Mouse (Mus musculus) adrenal gland, postnatal 25 days (tissue): ENCODE data around the gene Nbea. TPM values are rescaled to one million over a fixed set of nuclear protein-coding genes. Genes with fewer than 3 reads are reported as not detected.

Experiments used
- DNase-seq: peaks from one replicate; pipeline ENCODE4 v3.0.0; 2021; ENCODE audit warnings: mixed read lengths
- total RNA-seq: library from RNA; stranded (reverse); gene quantifications from 2 replicates; pipeline ENCODE4 v1.2.3, GENCODE M21; 2021

Gene Nbea
- total RNA-seq, 1 experiment from 2014 or later, result 29.4 TPM

DNA sequence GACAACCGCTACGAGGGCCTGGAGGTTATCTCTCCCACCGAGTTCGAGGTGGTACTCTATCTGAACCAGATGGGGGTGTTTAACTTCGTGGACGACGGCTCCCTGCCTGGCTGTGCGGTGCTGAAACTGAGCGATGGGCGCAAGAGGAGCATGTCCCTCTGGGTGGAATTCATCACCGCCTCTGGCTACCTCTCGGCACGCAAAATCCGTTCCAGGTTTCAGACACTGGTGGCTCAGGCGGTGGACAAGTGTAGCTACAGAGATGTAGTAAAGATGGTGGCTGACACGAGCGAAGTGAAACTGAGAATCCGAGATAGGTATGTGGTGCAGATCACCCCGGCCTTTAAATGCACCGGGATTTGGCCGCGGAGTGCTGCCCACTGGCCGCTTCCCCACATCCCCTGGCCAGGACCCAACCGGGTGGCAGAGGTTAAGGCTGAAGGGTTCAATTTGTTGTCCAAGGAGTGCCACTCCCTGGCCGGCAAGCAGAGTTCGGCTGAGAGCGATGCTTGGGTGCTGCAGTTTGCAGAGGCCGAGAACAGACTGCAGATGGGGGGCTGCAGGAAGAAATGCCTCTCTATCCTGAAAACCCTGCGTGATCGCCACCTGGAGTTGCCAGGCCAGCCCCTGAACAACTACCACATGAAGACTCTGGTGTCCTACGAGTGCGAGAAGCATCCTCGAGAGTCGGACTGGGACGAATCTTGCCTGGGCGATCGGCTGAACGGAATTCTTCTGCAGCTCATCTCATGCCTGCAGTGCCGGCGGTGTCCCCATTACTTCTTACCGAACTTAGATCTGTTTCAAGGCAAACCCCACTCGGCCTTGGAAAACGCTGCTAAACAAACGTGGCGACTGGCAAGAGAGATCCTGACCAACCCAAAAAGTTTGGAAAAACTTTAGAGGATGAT is 400.1 kb downstream of the Nbea start:
- DNase-seq, result peak; percentile 25

DNA sequence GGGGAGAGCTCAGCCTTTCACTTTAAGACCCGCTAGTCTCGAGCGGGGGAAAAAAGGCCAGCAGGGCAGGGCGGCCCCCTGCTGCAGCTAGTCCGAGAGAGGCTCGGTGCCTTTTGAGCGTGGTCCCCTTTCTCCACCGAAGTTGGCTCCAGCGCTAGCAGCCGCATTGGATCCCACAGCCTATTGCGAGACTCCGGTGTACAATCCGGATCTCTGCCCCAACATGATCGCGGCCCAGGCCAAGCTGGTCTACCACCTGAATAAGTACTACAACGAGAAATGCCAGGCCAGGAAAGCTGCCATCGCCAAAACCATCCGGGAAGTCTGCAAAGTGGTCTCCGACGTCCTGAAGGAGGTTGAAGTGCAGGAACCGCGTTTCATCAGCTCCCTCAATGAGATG is 400.7 kb downstream of the Nbea start:
- peak; percentile 14 for DNase-seq

DNA sequence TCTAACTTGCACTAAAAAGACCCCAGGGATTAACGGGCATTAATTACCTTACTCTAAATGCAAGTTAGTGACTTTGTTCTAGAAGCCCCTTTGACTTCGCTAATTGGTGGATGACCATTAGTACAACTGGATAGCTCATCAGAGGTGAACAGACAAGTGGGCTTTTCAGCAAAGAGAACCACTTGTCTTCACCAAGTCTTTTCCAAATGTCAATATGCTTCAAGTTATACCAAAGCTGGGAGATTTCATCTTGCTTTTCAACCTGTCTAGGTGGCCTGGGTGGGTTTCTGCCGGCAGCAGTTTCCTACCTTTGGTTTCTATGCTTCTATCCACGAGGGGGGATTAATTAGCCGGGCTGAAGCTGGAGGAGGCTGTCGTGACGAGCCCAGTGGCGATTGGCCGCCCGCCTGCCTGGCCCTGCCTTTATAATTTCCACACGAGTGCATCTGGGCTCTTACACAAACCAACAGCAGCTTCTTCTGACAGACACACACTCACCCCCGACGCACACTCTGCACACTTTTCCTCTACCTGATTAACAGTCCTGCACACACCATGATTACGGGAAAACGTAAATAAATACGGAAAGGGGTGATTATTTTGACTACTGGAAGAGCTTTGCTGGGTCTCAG is 401.3 kb downstream of the Nbea start, which contains the start of gene Mab21l1:
Gene Mab21l1 (plus strand): TSS at position 455 of the 632 bp plus-strand sequence.
- peak; percentile 33 for DNase-seq

DNA sequence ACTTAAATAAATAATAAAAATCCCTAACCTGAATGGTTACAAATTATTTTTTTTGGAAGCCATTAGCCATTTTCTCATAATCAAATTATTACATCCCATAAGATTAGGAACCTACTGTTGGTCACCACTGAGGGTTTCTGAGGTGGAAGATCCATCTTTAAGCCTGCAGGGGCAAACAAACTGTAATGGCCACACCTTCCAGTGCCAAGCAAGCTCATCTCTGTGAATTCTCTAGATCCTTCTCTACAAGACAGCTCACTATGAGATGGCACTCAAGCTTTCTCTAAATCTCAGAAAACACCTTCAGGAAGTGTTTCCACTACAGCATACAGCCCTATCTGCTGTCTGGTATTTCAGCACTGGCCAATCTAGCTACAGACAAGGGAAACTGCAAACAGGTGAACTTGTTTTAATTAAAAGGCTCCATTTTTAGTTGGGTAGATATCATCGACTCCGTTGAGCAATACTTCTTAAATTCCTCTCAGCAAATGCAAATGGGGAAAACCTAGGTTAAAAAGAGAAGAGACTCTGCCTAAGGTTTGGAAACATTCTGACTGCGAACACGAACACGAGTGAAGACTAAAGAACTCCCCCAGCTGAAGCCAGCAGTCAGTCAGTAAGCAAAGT is 402.0 kb downstream of the Nbea start:
- DNase-seq, result no peak

DNA sequence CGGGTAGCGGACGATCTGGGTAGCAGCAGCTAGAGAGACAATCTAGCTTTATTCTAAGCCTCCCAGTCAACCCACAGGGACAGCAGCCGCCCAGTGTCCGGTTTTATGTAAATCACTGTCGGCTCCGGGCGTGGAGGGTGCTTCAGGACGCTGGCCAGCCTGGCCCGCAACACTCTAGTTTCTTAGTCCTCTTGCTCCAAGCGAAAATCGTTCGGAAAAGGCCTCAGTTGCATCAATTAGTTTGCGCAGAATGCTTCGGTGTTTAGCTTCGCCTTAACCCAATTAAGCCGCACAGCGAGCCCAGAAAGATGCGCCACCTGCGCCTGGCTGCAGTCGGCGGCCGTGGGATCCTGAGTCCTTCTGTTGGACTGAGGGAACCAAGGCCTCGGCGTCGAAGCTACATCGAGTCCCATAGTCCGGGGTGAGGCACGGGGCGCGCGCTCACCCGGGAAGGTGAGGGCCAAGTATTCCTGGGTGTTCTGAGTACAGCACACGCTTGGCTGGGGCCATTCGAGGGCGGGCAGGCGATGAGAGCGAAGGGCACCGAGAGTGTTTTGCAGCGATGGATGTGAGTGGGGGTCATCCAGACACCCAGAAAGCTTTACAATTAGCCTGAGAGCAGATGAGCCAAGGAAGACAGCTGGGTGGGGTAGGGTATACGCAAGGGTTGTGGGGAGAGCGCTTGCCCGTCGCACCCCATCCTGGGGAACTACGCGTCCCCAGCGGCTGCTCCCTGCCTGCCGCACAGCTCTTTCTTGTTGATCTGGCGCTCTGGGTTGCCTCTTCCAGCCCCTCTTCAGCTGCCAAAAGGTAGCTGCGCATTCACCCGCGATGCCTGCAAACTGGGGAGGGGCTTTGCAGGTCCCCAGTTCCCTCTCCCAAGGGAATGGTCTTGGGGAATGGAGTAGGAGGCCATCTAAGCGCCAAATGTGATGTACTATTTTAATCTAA is 403.1 kb downstream of the Nbea start:
- DNase-seq, result peak; percentile 14

DNA sequence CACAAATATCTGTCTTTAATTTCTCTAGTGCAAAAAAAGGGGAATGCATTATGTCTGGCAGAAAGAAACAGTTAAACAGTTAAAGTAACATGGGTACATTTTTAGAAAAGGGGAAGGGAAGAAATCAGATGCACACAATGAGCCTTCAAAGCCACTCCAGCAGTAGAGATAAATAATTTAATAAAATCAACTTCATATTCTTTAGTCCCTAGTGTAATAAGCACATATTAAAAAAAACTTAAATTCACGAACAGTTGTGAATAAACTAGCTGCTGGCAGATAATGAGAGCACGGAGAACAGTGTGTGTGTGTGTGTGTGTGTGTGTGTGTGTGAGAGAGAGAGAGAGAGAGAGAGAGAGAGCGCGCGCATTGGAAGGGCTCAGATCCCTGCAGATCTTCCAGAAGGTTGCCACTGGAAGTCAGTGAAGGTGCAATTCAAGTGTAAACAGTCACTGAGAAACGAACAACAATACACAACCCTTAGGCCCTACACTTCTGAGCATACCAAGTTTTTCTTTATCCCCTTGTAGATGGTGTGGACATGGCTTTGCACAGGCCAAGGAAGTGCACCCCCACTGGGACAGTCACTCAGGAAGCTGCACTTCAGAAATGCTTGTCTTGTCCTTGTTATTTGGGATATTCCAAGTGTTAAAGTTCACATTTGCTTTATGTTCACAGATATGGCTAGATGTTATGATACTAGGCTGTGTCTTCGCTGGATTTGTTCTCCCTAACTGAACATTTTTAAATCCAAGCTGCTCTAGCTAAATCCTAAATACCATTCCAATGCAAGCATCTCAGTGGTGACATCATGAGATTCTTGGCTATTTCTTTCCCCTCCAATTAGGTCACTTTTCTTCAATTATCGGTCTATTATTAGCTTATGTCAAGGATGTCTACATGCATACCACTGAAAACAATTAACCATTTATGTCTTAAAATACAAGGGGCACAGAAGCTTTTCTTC is 404.5 kb downstream of the Nbea start:
- no peak for DNase-seq

DNA sequence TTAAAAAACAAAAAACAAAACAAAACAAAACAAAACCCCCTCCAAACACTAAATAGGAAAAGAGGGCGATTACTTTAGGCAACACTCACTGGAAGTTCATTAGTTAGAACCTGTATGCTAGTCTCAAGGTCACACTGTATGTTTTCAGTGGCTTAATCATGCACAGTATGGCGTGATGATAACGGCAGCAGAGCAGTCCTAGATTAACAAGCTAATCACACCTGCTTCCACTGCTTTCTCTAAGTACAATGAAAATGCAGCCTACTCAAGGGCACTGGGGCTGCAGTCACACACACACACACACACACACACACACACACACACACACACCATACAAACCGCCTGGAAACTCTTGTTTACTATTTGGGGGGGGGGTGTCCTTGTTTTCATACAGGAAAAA is 406.0 kb downstream of the Nbea start:
- DNase-seq, result no peak

DNA sequence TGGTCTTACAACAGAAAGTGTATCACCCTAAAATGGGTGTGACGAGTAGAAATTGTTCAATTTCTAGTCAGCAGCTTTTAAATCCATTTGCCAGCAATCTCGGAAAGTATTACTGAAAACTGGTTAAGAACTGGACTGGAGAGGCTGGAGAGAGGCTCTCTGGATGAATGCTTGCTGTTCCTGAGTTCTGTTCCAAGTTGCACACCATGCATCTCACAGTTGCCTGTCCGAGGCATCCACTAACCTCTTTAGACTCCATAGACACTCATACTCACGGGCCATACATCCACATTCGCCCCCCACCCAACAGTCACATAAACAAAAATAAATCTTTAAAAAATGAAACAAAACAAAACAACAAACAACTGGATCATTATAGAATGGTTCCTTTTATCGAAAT is 407.7 kb downstream of the Nbea start:
- no peak for DNase-seq

DNA sequence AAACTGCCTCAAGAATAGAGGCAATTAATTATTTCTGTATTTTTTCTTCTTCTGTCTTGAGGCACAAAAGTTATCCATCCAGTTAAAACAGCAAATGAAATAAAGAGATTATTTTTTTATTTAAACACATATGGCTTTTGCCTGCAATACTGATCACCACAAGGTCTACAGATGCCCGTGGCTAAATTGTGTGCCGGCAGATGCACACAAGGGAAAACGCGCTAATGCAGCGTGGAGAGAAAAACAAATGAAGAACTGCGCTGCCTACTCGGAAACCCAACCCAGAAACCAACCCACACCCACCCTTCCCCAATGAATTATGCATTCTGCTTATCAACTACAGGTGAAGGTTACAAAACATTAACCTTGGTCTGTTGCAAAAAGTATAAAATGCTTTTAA is 408.3 kb downstream of the Nbea start:
- no peak for DNase-seq

DNA sequence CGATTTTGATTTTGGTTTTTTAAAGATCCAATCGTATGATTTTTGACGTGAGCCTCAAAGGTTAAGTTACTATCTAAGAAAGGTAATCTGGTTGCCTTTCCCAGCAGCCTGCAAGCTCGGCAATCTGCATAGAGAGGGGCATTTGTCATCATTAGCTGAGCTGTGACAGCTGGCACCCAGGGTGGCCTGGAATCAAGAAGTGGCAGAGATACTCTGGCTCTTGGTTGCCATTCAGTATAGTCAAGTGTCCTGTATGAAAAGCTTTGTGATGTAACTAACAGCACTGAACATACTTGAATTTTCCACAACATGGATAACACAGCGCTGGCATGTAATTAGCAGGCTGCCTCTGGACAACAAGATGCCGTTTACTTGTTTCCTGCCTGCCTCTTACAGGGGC is 409.3 kb downstream of the Nbea start:
- DNase-seq, result no peak

DNA sequence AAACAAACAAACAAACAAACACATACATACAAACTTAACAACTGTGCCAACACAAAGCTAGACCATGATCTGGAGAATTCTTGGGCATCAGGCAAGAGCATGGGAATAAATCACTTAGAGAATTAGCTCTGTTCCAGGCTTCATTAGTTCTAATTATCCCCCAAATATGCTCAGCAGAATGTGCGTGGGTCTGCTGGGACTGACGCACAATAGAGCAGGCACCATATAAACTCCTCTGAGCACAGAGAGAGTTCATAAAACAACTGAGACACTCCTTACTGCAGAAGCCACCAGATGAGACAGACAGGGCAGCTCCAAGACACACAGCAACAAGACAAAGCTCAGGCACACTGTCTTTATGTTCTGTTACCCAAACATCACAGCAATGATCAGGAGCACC is 414.2 kb downstream of the Nbea start:
- DNase-seq, result no peak

DNA sequence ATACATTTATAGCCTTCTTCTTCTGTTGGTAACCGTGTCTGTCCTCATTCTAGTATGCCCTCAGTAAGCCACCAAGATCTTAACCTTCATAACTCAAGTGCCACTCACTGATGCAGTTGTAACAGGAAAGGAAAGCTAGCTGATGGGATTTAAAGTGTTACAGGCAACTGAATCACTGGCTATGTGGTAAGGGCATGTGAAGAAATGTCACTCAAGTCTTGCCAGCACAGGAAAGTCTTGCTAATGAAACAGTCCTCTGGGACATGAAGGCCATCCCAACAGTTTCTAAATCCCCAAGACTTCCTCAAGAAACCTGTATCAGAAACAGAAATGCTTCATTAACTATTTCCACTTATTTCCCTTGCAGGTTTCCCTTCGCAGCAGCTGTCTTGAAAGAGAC is 414.8 kb downstream of the Nbea start:
- no peak for DNase-seq

DNA sequence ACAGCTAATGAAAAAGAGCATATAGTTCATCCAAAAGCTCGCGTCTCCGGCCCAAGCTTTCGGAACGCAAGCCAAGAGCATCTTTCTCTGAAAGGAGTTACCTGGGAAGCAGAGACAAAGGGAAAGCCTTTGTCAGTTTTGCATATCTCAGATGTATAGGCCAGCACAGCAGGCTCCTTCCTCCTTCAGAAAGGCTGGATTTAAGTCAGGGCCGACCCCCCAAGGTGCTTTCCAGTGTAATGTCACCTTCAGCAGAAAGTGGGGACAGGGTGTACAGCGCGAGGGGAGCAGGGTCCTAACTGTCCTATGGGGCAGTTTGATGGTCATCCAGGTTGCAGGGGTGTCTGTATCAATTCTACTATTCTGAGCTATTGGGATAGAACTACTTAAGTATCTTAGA is 419.9 kb downstream of the Nbea start:
- DNase-seq, result no peak

DNA sequence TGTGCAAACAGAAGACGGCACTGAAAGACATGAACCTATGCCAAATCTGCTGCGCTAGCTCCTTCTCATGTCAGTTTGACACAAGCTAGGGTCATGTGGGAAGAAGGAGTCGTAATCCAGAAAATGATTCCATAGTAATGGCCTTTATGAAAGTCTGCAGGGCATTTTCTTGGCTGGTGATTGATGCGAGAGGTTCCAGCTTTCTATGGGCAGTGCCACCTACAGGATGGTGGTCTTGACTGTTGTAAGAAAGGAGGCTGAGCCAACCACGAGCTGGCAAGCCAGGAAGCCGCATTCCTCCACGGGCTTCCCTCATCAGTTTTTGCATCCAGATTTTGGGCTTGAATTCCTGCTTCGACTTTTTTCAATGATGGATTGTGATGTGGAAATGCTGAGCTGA is 425.2 kb downstream of the Nbea start:
- no peak for DNase-seq

DNA sequence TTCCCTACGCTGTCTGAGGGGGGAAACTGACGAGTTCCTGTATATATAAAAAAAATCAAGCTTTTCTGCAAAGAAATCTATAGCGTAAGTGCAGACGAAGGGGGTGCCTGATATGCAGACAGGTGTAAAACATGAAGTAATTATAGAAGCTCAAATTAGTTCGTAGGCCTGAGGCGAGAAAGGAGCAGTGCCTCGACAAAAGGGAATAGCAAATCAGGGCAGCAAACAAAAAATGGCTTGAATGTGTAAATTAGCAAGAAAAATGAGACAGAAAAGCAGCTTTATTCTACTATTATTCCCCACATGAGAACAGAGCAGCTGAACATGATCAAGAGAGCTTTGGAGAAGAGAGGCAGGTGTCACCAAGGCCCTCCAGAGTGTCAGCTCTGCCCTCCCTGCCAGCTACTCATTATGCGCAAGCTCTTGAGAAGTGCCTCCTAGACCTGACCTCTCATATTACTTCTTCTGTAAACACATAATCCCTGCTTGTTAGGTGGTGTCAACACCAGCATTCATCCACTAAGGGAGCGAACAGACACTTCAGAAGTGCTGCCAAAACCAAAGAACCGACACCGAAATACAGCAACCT is 426.8 kb downstream of the Nbea start:
- DNase-seq, result no peak

DNA sequence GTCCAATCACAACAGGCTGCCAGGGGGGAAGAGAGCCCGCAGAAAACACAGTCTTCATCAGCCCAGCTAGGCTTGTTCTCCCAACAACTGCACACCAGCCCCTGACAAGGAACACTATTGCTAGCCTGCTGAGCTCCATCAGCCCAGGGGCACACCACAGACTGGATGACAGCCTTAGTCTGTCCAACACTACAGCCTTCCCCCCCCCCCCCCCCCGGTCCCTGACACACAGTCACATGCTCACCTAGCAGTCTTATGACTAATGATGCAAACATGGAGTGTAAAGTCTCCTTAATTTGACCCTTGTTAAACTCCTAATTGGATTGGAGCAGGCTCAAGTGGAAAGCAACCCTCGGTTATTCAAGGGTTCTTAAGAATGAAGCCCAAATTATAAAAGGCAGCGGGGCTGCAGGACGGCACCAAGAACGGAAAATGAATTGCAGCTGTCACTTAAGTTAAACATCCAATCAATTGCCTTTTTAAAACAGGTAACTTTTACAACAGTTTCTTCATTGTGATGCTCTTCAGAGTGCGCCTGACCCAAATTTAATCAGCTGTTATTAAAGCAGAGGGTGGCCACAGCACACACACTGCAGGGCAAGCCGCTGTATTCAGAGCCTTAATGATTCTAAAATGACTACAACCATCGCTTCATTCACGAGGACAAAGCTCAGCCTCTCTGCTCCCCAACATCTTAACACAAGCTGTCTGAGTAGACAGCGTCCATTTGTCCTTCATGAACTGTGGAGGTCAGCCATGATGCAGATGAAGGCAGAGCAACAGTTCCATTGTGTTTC is 427.5 kb downstream of the Nbea start:
- DNase-seq, result no peak

DNA sequence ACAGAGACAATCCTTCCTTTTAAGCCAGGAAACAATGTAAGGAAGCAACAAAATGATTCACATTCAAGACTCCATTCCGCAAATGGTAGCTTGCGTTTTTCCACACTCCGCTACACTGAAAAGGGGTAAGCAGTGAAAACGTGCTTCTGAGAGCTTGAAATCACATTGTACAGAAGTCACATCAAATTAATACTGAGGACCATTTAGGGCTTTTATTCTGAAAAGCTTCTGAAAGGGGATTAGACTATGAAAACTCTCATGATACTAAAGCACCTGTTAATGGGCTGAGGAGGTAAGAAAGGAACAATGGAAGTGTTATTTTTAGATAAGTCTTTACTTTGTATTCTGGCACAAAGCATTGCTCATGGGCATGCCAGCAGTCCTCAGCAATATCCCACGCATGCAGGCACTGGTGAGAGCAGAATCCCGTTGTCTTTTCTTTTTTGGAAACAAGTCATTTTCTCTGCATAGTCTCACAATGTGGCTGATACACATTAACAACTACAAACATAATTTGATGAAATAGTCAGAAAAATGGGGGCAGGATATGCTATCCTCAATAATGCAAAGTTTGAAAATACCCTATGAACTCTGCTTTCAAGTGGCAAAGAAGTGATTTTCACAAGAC is 428.4 kb downstream of the Nbea start:
- no peak for DNase-seq

DNA sequence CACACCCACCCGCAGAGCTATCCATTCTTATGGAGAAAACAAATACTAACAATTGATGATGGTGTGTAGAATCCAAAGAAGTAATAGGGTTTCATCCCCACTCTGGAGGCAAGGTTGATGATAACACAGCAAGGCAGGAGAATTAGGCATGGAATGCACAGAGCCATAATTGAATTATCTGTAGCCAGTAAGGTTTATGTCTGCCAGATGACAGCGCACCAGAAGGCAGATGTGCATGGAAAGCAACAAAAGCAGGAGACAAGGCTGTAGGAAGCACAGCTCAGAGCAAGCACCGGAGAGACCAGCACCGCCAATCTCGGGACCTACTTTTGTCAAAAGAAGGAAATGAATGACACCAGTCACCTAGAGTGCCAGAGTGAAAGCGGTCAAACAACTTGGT is 429.6 kb downstream of the Nbea start:
- no peak for DNase-seq

DNA sequence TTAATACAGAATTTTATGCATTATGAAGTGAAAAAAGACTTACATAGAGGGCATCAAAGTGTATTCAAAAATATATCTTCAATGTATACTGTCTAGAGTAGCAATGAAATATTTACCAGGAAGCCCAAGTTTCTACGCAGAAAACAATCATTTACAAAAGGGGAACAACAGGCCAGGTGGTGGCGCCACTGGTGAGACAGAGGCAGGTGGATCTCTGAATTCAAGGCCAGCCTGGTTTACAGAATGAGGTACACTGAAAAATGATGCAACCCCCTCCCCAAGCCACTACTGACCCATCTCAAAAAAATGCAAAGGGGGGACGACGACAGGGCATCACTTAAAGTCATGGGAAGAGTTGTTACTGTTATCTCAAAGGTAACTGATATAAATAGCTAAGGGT is 430.9 kb downstream of the Nbea start:
- no peak for DNase-seq
